Mouse (Mus musculus) right cerebral cortex, adult 18-20 months (tissue): ENCODE data around the gene 1700037H04Rik.

Experiments
- DNase-seq: peaks from one replicate; pipeline ENCODE4 v3.0.0; 2022; ENCODE audit warnings: mixed read lengths

Gene 1700037H04Rik

DNA sequence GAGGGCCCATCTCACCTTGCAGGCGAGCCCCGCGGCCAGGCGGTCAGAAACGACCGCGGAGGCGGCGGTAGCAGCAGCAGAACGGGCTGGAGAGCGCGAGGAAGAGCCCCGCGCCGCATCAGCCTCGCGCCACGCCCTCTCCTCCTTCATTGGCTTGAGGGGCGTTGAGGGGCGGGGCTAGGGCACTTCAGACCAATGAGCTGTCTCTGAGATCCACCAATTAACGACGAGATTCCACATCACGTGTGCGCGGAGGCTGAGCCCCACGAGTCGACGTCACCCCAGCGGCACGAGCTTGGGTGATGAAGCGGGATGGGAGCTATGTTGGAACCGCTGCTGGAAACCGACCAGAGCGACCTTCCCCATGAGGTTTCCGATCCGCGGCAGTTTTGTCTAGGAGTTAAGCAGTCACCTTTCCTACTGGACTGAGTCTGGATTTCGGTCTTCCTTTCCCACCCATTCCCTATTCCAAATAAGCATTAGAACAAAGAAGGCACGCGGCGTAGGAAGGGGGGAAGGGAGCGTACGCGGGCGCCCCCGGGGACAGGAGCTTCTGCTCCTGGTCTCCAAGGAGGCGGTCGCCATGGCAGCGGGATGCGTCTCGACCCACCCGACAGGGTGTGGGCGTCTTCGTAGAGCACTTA lies at the start of gene 1700037H04Rik:
1700037H04Rik (minus strand) TSS at position 144 of the 644 bp plus-strand sequence.
- peak; percentile 97 for DNase-seq

DNA sequence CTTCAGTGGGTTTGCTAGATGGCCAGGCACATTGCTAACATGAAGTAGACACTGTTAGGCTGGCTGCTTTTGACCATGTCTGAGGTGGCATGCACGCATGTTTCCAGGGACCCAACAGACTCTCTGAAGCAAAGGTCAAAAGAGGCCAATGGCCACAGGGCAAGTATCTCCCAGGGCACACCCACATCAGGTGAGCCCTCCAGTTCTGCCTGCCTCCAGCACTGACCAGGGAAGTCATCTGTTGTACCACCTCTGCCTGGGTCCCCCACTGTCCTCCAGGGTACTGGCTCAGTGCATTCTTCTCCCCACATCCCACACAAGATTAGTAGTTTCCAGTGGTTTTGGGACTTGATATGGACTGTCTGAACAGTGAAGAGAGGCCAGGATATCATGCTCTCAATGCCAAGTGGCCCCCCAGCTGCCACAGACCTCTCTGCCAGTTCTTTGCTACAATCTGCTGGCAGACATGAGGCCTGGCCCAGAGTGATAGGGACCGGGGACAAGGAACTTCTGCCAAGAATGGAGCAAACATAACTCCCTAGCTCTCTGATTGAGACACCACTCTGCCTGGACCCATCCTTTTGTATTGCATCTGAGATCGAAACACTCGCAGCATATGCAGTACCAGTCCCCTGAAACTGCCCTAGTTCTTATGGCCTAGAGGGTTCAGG lies 49.4 kb upstream of the 1700037H04Rik start:
- no peak for DNase-seq

DNA sequence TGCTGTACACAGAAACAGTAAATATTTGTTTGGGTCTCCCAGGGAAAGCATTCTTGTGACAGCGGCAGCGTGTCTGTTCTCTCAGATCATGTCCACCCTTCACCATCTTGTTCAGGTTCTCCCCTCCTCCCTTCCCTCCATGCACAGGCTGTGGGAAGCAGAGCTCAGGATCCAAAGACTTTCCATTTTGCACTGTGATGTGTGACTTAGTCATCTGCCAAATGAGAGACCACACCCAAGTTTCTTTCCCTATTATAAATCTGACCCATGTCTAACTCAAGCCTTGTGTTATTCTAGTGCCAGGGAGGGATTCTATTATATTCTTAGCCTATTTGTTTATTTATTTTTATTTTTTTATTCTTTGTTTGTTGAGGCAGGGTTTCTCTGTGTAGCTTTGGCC lies 48.5 kb upstream of the 1700037H04Rik start:
- no peak for DNase-seq

DNA sequence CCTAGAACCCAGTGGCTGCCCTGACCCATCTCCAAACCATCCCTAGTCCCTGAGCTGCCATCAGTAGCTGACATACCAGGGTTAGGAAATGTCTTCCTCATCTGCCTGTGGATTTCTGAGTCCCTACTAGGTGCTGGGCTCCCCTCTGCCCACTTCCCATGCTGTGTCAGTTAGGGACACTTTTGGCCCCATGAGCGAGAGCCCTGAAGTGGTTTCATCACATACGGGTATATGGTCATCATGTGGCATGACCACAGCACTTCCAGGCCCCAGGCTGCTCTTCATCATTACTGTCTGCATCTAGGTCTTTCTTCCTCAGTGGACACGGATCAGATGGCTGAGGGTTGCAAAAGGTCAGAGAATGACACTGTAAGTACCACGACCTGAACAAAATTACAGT lies 46.9 kb upstream of the 1700037H04Rik start, which contains the start of gene Ap5s1:
Ap5s1 (plus strand) TSS at position 301 of the 400 bp plus-strand sequence.
- no peak for DNase-seq

GRCm38 (mm10) chr2:131205521-131206182 lies 45.8 kb upstream of the 1700037H04Rik start:
- DNase-seq = no peak

- peak; percentile 88 for DNase-seq
Observed at GRCm38 (mm10) chr2:131204410-131204981, 44.6 kb upstream of the 1700037H04Rik start.

DNA sequence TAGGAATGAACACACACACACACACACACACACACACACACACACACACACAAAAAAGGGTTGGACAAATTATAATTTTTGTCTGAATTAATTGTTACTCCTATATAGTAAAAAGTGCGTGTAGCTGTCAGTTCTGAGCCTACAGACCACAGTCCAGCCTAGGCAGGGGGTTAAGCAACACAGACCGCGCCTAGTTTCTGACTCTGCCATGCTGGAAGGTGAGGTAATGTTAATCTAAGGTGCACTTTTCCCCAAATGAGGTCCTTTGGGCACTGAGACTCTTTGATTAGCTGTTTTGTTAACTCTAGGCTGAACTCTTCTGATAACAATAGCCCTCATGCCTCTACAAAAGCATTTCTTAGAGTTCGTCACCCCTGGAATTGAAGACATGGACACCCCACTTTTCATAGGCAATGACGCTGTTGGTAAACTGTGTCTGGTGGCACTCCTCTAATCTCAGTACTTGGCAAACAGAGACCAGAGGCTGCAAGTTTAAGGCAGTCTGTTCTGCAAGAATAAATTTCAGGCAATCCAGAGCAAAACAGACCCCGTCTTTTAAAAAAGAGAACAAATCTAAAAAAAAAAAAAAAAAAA lies 44.0 kb upstream of the 1700037H04Rik start:
- DNase-seq = no peak

DNA sequence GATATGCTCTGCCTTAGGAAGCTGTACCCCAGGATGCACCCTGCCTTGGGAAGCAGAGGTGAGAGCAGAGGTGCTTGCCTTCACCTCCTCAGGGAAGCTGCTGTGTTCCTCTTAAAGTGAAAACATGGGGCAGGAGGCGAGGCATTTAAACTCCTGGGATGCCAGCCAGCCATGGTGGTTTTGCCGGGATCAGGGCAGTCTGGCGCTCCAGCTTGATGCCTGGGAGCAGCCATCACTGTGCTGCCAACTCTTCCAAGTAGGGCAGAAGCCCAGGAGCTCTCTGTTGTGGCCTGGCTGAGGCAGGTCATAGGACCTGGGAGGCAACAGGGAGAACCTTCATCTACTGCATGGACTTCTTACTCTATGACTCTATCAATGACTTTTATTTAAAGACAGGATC lies 41.4 kb upstream of the 1700037H04Rik start:
- no peak for DNase-seq

- no peak for DNase-seq
Observed at GRCm38 (mm10) chr2:131200710-131201109, 40.8 kb upstream of the 1700037H04Rik start.

DNA sequence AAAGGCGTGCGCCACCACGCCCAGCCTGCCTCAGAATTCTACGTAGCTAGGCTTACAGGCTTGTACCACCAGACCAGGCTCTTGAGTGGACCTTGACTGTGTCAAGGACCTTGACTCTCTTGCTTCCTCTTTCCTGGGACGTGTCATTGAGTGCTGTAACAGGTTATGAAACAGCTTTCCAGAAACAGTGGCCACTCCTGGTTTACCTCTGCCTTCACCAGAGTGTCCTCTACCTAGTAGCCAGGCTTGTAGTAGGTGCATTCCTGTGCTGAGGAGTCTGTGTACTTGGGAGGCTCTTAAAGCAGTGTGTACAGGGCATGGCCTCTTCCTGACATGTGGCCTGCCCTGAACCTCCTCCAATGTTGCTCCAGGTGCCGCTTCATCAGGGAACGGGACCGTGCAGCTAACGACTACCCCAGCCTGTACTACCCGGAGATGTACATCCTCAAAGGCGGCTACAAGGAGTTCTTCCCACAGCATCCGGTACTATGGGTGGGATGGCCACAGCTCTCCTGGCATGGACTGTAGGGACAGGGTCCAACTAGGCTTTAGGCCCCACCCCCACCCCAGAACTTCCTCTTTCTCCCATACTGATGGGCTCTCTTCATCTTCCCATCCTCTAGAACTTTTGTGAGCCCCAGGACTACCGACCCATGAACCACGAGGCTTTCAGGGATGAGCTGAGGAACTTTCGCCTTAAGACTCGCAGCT lies 36.9 kb upstream of the 1700037H04Rik start:
- DNase-seq = no peak

- DNase-seq = no peak
Observed at GRCm38 (mm10) chr2:131191005-131191390, 31.1 kb upstream of the 1700037H04Rik start.

DNA sequence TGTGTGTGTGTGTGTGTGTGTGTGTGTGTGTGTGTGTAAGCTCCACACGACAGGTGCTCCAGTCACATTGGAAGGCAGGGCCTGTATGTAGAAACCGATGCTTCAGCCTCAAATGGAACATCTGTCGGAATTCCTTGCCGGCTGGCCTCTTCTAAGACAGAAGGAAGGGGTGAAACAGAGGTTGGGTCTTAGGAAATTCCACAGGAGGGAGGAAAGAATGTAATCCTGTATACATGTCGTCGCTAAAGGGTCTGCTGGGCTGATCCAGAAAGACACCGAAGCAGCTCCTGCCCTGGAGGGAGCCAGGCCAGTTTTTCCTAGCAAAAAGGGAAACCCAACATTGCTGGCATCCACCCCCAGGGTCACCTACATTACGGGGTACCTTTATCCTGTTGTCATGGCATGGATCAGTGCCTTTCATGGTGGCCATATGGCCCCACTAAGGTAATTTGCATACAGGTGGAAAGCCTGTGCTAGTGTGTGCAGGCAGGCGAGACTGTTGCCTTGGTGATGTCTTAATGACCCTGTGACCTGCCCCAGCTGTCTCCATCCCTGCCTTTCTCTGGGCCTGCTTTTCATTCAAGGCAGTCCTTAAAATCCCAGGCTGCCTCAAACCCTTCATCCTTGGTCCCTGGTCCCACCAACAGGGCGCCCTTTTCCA lies 30.6 kb upstream of the 1700037H04Rik start:
- DNase-seq = no peak

DNA sequence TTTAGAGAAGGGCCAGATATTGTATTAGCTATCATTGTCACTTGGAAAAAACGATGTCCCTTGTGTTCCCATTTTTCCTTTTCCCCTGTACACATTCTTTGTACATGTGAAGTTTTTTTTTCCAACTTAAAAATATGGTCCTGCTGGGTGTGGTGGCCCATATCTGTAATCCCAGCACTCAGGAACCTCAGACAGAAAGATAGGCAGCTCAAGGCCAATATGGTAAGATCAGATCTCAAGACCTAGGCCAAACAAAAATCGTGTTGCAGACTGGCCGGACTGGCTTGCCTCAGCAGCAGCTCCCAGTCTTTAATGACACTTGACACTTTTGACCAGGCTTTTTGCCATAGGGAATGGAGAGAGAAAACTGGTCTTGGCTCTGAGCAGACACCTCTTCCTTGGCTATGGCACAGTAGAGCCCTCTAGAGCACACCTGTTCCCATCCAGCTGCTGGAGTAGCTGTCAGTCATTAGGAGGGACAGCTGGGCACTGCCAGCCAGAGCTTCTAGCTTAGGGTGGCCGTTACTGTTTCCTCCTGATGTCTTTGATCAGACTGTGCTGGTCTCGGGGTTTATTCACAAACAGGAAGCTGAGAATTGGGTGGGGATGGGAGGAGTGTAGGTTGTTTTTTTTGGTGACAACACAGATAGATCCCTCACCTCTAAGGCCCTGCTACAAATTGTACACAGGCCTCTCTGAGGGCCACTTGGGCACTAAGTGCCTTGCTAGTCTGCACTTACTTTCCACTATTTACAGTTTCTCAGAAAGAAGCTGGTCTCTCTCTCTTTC lies 29.8 kb upstream of the 1700037H04Rik start:
- DNase-seq = no peak

- no peak for DNase-seq
Observed at GRCm38 (mm10) chr2:131188311-131188710, 28.4 kb upstream of the 1700037H04Rik start.

- no peak for DNase-seq
Observed at GRCm38 (mm10) chr2:131187602-131187922, 27.7 kb upstream of the 1700037H04Rik start.

DNA sequence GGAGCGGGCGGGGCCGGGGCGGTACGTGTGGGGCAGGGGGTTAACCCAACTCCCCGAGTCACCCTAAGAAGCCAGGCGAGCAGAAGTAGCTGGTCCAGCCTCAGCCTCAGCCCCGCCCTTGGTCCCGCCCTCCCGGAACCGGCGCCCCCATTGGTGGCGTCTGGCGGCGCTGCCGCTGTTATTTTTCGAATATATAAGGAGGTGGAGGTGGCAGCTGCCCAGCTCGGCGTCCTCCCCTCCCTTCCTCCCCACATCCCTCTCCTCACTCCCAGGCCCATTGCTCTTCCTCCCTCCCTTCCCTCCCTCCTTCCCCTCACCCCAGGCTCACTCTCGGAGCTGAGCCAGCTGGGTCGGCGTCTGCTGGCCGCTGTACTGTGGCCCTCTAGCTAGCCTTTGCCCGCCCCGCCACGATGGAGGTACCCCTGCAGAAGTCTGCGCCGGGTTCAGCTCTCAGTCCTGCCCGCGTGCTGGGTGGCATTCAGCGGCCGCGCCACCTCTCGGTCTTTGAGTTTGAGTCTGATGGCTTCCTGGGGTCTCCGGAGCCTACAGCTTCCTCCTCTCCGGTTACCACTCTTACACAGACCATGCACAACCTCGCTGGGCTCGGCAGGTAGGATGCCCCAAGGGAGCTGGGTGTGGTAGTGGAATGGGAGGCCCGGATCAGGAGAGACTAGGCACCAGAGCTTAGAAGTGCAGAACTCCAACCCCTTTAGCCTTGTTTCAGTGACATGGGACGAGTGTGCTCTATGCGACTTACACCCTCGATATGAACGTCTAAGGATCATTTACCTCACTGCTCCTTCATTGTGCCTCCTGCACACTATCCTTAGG lies 27.1 kb upstream of the 1700037H04Rik start, which contains the start of the genes Cdc25b and Spef1:
Cdc25b (plus strand) TSS at position 179 of the 831 bp plus-strand sequence.
Spef1 (minus strand) TSS at position 512 of the 831 bp plus-strand sequence.
- DNase-seq = peak; percentile 83

GRCm38 (mm10) chr2:131186343-131186742 lies 26.5 kb upstream of the 1700037H04Rik start:
- DNase-seq = no peak

DNA sequence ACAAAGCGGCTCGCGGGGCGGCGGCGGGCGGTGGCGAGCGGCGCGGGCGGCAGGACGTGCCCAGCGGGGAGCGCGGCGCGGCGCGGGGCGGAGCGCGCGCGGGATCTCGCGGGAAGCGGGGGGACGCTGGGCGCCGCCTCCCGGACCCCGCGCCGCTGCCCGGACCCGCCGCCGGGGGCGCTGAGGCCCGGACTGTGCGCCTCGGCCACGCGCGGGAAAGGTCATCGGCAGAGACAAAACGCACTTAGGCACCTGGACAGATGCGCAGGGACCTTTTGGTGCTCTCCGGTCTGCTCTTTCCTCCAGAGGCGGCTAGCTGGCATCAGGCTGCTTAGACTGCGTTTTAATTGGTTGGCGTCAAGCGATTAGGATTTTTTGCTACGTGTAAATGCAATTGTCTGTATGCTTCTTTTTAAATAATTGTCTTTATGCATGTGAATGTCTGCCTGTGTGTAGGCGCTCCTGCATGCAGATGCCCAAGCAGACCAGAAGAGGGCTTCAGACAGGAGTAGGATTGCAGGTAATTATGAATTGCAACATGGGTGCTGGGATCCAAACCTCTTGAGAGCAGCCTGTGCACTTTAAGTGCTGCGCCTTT lies 20.2 kb upstream of the 1700037H04Rik start, which contains the start of gene Cenpb:
Cenpb (minus strand) TSS at position 78 of the 598 bp plus-strand sequence.
- peak; percentile 86 for DNase-seq

DNA sequence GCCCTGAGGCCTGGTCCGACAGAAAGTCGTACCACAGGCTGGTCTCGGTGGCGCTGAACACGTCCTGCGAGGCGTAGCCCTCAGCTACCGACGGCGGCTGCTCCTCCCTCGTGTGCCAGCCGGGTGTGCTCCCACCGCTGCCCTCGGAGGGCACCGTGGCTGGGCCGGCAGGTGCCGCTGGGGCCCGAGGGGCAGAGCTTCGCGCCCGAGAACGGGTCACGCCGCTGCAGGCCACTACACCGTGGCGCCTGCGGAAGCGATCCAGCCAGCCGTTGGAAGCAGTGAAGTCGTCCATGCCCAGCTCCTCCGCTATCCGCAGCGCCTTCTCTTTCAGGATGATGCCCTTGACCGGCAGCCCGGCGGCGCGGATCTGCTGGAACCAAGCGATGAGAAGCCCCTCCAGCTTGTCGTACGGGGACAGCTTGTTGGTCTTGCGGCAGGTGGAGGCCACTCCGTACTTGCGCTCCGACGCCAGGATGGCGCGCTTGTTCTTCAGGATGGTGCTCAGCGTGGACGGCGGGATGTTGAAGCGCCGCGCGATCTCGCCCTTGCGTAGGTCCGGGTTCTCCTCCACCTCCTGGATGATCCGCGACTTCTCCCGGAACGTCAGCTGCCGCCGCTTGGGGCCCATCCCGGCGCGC lies 19.5 kb upstream of the 1700037H04Rik start:
- peak; percentile 64 for DNase-seq
